Mouse (Mus musculus): ENCODE data around the gene Gm13283. TPM values are rescaled to one million over a fixed set of nuclear protein-coding genes. Genes with fewer than 3 reads are reported as not detected.
"Not testable (repeated sequence)": the region's sequence is repeated elsewhere in the genome, so short reads cannot be mapped to it uniquely, and the experiment has no call there.

The Gm13283 gene
- polyA plus RNA-seq, 1 experiment from 2014 or later = not detected

GRCm38 (mm10) chr4:88742771-88743371 lies 17.0 kb upstream of the Gm13283 start:
- H3K27ac ChIP-seq (ENCODE audit: low read depth, low read length) = no peak overlapping the region
- H3K9ac ChIP-seq (ENCODE audit: low read depth, low read length) = no peak overlapping the region

DNA sequence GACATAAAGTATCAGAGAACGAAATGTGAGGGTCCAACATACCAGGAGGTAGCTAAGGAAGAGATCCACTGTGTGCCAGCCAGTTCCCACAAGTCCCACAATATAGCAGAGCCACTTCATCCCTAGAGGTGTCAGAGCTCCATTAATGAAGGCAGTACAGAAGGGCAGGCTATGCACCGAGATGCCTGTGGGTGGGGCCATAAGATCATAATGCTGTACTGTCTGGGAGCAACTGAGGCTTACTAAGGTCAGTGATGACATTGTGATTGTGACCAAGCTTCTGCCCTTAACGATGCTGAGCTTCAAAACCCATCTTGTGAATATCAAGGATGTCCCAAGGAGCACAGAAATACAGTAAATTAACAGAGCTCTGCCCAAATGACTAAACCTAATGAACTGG lies 15.7 kb upstream of the Gm13283 start:
- no peak overlapping the region for H3K4me2 ChIP-seq (replicated peaks; ENCODE audit: low read depth)
- ATAC-seq = no peak
- no peak overlapping the region for H3K4me3 ChIP-seq (ENCODE audit: low read depth, low read length)
- no peaks in the 10 kb centered on the region for H3K9me3 ChIP-seq (ENCODE audit: control insufficient read depth)
- no peaks in the 10 kb centered on the region for H3K36me3 ChIP-seq (ENCODE audit: control insufficient read depth, insufficient read depth)
- H3K9ac ChIP-seq (ENCODE audit: low read depth, low read length) = no peak overlapping the region
- no peak overlapping the region for H3K27ac ChIP-seq (ENCODE audit: low read depth, low read length)
- TF ChIP-seq CTCF (IDR thresholded peaks at IDR 0.05; ENCODE audit: low read depth) = peak; percentile 33; the same call in 1 of the 2 replicates
- 64% methylated on average over 3 of the region's 3 CpGs for WGBS
- H3K27me3 ChIP-seq (replicated peaks; ENCODE audit: control insufficient read depth, insufficient read depth, low read length) = no peaks in the 10 kb centered on the region
- H3K4me1 ChIP-seq (replicated peaks; ENCODE audit: control insufficient read depth, insufficient read depth, low read length) = no peaks in the 10 kb centered on the region

More at GRCm38 (mm10) chr4:88742771-88743371, 17.0 kb upstream of the Gm13283 start:
- no peak for ATAC-seq
- TF ChIP-seq CTCF (IDR thresholded peaks at IDR 0.05; ENCODE audit: low read depth) = peak; percentile 55
- H3K36me3 ChIP-seq (ENCODE audit: control insufficient read depth, insufficient read depth) = no peaks in the 10 kb centered on the region
- no peaks in the 10 kb centered on the region for H3K27me3 ChIP-seq (replicated peaks; ENCODE audit: control insufficient read depth, insufficient read depth, low read length)
- no peak overlapping the region for H3K4me3 ChIP-seq (ENCODE audit: low read depth, low read length)
- H3K4me1 ChIP-seq (replicated peaks; ENCODE audit: control insufficient read depth, insufficient read depth, low read length) = no peaks in the 10 kb centered on the region
- WGBS = 64% methylated on average over 7 of the region's 7 CpGs
- no peaks in the 10 kb centered on the region for H3K9me3 ChIP-seq (ENCODE audit: control insufficient read depth)
- no peak overlapping the region for H3K4me2 ChIP-seq (replicated peaks; ENCODE audit: low read depth)

DNA sequence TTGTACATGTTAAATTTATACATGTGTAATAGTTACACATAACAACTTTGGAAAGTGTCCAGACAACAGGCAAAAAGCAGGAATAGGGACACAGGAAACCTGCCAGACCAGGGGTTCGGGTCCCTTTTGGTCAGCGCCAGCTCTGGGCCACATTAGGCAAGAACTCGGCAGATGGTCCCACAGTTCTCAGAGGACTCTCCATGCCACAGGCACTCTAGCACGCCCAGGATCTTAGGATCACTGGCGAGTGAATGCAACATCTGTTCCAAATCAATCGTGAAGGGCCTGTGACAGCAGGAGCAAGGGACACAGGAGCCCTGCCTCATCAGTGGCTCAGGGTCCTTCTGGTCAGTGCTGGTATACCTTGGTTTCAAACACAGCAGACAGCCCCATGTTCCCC lies 10.0 kb upstream of the Gm13283 start:
- no peak overlapping the region for H3K9ac ChIP-seq (ENCODE audit: low read depth, low read length)
- no peaks in the 10 kb centered on the region for H3K4me1 ChIP-seq (replicated peaks; ENCODE audit: control insufficient read depth, insufficient read depth, low read length)
- H3K27me3 ChIP-seq (replicated peaks; ENCODE audit: control insufficient read depth, insufficient read depth, low read length) = no peaks in the 10 kb centered on the region
- H3K36me3 ChIP-seq (ENCODE audit: control insufficient read depth, insufficient read depth) = no peaks in the 10 kb centered on the region
- no peak overlapping the region for H3K4me2 ChIP-seq (replicated peaks; ENCODE audit: low read depth)
- ATAC-seq = no peak
- H3K4me3 ChIP-seq (ENCODE audit: low read depth, low read length) = no peak overlapping the region
- WGBS = 74% methylated on average over 6 of the region's 6 CpGs
- no peak overlapping the region for H3K27ac ChIP-seq (ENCODE audit: low read depth, low read length)
- H3K9me3 ChIP-seq (ENCODE audit: control insufficient read depth) = no peaks in the 10 kb centered on the region
- no peak for TF ChIP-seq CTCF (IDR thresholded peaks at IDR 0.05; ENCODE audit: low read depth)

DNA sequence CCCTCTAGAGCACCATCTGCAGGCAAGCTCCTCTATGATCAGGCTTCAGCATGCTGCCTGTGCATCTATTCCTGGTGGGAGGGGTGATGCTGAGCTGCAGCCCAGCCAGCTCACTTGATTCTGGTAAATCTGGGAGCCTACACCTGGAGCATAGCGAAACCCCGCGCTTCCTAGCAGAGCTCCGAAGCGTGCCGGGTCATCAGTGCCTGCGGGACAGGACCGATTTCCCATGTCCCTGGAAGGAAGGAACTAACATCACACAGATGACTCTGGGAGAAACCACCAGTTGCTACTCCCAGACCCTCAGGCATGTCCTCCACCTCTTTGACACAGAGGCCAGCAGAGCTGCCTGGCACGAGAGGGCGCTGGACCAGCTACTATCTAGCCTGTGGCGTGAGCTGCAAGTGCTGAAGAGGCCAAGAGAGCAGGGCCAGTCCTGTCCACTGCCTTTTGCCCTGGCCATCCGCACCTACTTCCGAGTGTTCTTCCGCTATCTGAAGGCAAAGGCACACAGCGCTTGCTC lies 5.0 kb upstream of the Gm13283 start, which contains the start of gene Gm13271:
Gm13271 (plus strand) TSS at position 51 of the 523 bp plus-strand sequence.
- ATAC-seq; H3K9me3 ChIP-seq (ENCODE audit: control insufficient read depth); H3K4me2 ChIP-seq (replicated peaks; ENCODE audit: low read depth); H3K9ac ChIP-seq (ENCODE audit: low read depth, low read length); H3K27ac ChIP-seq (ENCODE audit: low read depth, low read length); H3K27me3 ChIP-seq (replicated peaks; ENCODE audit: control insufficient read depth, insufficient read depth, low read length); H3K4me1 ChIP-seq (replicated peaks; ENCODE audit: control insufficient read depth, insufficient read depth, low read length); H3K4me3 ChIP-seq (ENCODE audit: low read depth, low read length); H3K36me3 ChIP-seq (ENCODE audit: control insufficient read depth, insufficient read depth): not testable (repeated sequence)
- 75% methylated on average over 14 of the region's 15 CpGs for WGBS
- peak; percentile 17; the same call in 1 of the 2 replicates for TF ChIP-seq CTCF (IDR thresholded peaks at IDR 0.05; ENCODE audit: low read depth)

DNA sequence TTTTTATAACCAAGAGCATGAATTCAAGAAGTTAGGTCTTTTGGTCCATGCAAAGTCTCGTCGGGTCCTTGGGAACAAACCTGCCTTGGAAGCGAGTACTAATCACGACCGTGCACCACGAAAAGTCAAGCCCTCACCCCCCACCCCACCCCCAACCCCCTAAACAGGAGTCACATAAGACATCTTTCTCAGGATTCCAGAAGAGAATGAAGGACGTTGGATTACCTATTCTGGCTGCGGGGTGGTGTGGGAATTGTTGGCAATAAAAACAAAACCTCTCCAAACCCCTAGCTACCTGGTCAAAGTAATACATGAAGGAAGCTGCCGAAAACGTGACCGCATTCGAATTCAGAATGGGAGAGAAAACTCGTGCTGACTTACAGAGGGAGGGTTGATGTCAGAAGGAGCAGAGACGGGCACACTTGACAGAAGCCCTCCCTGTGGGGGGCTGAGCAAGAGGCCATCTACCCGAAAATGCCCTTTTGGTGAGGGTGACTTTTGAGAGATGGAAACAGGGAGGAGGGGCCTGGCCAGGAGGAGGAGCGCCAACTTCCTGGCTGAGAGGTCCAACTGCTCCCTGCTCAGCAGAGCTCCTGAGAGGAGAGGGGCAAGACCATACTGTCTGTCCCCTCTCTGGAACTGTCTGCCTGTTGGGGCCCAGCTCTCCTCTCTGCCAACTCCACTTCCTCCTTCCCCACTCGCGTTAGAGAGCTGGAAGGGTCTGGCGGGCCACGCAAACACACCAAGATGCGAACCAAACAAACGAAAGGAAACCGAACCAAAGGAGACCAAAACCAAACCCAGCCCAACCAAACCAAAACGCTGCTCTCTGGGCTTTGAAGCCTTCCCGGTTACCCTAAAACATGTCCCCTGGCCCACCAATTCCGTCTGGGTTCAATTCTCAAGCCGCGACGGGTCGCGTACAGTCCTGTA lies 3.1 kb upstream of the Gm13283 start:
- ATAC-seq = not testable (repeated sequence)
- 9% methylated on average over 28 of the region's 31 CpGs for WGBS

GRCm38 (mm10) chr4:88757628-88758031 lies 2.3 kb upstream of the Gm13283 start:
- not testable (repeated sequence) for H3K9me3 ChIP-seq (ENCODE audit: control insufficient read depth); H3K27me3 ChIP-seq (replicated peaks; ENCODE audit: control insufficient read depth, insufficient read depth, low read length); H3K4me1 ChIP-seq (replicated peaks; ENCODE audit: control insufficient read depth, insufficient read depth, low read length); H3K36me3 ChIP-seq (ENCODE audit: control insufficient read depth, insufficient read depth)
- 0% methylated on average over 18 of the region's 21 CpGs for WGBS
- Histone ChIP-seq H3K9ac (ENCODE audit: low read depth, low read length) (peak overlapping the region; percentile 68; the same call in 1 of the 2 replicates), H3K4me2 (replicated peaks; ENCODE audit: low read depth) (peak overlapping the region; percentile 85), H3K4me3 (ENCODE audit: low read depth, low read length) (peak overlapping the region; percentile 48), H3K27ac (ENCODE audit: low read depth, low read length) (peak overlapping the region; percentile 91; the same call in 1 of the 2 replicates)
- peak; percentile 100 for ATAC-seq
- peak; percentile 77 for TF ChIP-seq CTCF (IDR thresholded peaks at IDR 0.05; ENCODE audit: low read depth)

More for the DNA sequence above, 3.1 kb upstream of the Gm13283 start:
- H3K9me3 ChIP-seq (ENCODE audit: control insufficient read depth); H3K36me3 ChIP-seq (ENCODE audit: control insufficient read depth, insufficient read depth); H3K27me3 ChIP-seq (replicated peaks; ENCODE audit: control insufficient read depth, insufficient read depth, low read length); H3K4me1 ChIP-seq (replicated peaks; ENCODE audit: control insufficient read depth, insufficient read depth, low read length): not testable (repeated sequence)
- Histone ChIP-seq H3K27ac (ENCODE audit: low read depth, low read length) (peak overlapping the region; percentile 91), H3K4me3 (ENCODE audit: low read depth, low read length) (peak overlapping the region; percentile 48), H3K4me2 (replicated peaks; ENCODE audit: low read depth) (peak overlapping the region; percentile 85), H3K9ac (ENCODE audit: low read depth, low read length) (peak overlapping the region; percentile 68)

DNA sequence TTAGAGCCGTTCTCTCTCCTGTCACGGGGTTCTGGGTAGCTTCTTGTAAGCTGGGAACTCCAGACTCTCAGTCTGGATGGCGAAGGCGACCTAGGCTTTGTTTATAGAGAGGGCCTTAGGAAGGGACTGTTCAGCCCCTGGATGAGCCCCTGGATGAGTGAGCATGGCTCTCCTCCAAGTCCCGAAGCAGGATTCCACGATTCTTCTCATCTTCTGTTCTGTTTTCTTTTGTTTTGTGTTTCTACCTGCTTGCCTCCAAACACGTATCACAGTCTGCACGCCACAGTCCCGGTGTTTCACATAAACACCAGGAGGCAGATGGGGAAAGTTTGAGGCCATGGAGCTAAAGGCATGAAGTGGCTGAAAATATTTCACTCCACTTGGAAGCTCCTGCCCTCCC lies 1.2 kb upstream of the Gm13283 start:
- H3K27me3 ChIP-seq (replicated peaks; ENCODE audit: control insufficient read depth, insufficient read depth, low read length); H3K27ac ChIP-seq (ENCODE audit: low read depth, low read length); H3K4me1 ChIP-seq (replicated peaks; ENCODE audit: control insufficient read depth, insufficient read depth, low read length); H3K9ac ChIP-seq (ENCODE audit: low read depth, low read length); H3K4me2 ChIP-seq (replicated peaks; ENCODE audit: low read depth); H3K9me3 ChIP-seq (ENCODE audit: control insufficient read depth); ATAC-seq; H3K4me3 ChIP-seq (ENCODE audit: low read depth, low read length); H3K36me3 ChIP-seq (ENCODE audit: control insufficient read depth, insufficient read depth): not testable (repeated sequence)
- 85% methylated on average over 7 of the region's 9 CpGs for WGBS

Data from intestine, postnatal 0 days (tissue).